Mouse (Mus musculus): ENCODE results near the gene Pafah1b2. TPM values are rescaled to one million over a fixed set of nuclear protein-coding genes. Genes with fewer than 3 reads are reported as not detected.

The Pafah1b2 gene
- polyA plus RNA-seq, 1 experiment, result 11.0 TPM

GRCm38 (mm10) chr9:45952890-45953289, 59.6 kb downstream of the Pafah1b2 start:
- TF ChIP-seq GATA1 (IDR thresholded peaks at IDR 0.05; ENCODE audit: low read length), result no peak
- no peak for TF ChIP-seq TAL1 (IDR thresholded peaks at IDR 0.05; ENCODE audit: low read length)
- Histone ChIP-seq H3K36me3 (ENCODE audit: control insufficient read depth) (peaks cover 56% of the 10 kb centered on the region), H3K4me3 (replicated peaks) (peak overlapping the region; percentile 92), H3K9me3 (ENCODE audit: control insufficient read depth, low read length) (no peaks in the 10 kb centered on the region), H3K27me3 (ENCODE audit: control insufficient read depth) (no peaks in the 10 kb centered on the region), H3K4me1 (ENCODE audit: control insufficient read depth) (peaks cover 39% of the 10 kb centered on the region)

- H3K4me1 ChIP-seq (ENCODE audit: control insufficient read depth), result peaks cover 40% of the 10 kb centered on the region
- H3K36me3 ChIP-seq (ENCODE audit: control insufficient read depth), result peaks cover 62% of the 10 kb centered on the region
- no peak overlapping the region for H3K4me3 ChIP-seq (replicated peaks)
- no peaks in the 10 kb centered on the region for H3K9me3 ChIP-seq (ENCODE audit: control insufficient read depth, low read length)
- H3K27me3 ChIP-seq (ENCODE audit: control insufficient read depth), result no peaks in the 10 kb centered on the region
- no peak for TF ChIP-seq TAL1 (IDR thresholded peaks at IDR 0.05; ENCODE audit: low read length)
- TF ChIP-seq GATA1 (IDR thresholded peaks at IDR 0.05; ENCODE audit: low read length), result no peak
Observed at GRCm38 (mm10) chr9:45952057-45952456, 60.4 kb downstream of the Pafah1b2 start.

- Histone ChIP-seq H3K9me3 (ENCODE audit: control insufficient read depth, low read length) (peaks cover 31% of the 10 kb centered on the region), H3K4me1 (ENCODE audit: control insufficient read depth) (peaks cover 46% of the 10 kb centered on the region), H3K36me3 (ENCODE audit: control insufficient read depth) (peaks cover 97% of the 10 kb centered on the region), H3K27me3 (ENCODE audit: control insufficient read depth) (no peaks in the 10 kb centered on the region; the same call in 1 of the 2 replicates), H3K4me3 (replicated peaks) (no peak overlapping the region)
- TF ChIP-seq TAL1 (IDR thresholded peaks at IDR 0.05; ENCODE audit: low read length) (no peak), GATA1 (IDR thresholded peaks at IDR 0.05; ENCODE audit: low read length) (no peak)
Observed at GRCm38 (mm10) chr9:45946872-45947183, 65.7 kb downstream of the Pafah1b2 start.

- Histone ChIP-seq H3K36me3 (ENCODE audit: control insufficient read depth) (peaks cover 97% of the 10 kb centered on the region), H3K4me3 (replicated peaks) (no peak overlapping the region), H3K9me3 (ENCODE audit: control insufficient read depth, low read length) (peaks cover 31% of the 10 kb centered on the region), H3K4me1 (ENCODE audit: control insufficient read depth) (peaks cover 51% of the 10 kb centered on the region), H3K27me3 (ENCODE audit: control insufficient read depth) (no peaks in the 10 kb centered on the region; the same call in 1 of the 2 replicates)
- TF ChIP-seq TAL1 (IDR thresholded peaks at IDR 0.05; ENCODE audit: low read length) (no peak), GATA1 (IDR thresholded peaks at IDR 0.05; ENCODE audit: low read length) (no peak)
Observed at GRCm38 (mm10) chr9:45946182-45946871, 66.2 kb downstream of the Pafah1b2 start.

GRCm38 (mm10) chr9:45945721-45946120, 66.8 kb downstream of the Pafah1b2 start:
- peaks cover 55% of the 10 kb centered on the region for H3K4me1 ChIP-seq (ENCODE audit: control insufficient read depth)

GRCm38 (mm10) chr9:45944506-45945400, 67.7 kb downstream of the Pafah1b2 start:
- Histone ChIP-seq H3K4me1 (ENCODE audit: control insufficient read depth) (peaks cover 53% of the 10 kb centered on the region), H3K4me3 (replicated peaks) (no peak overlapping the region), H3K9me3 (ENCODE audit: control insufficient read depth, low read length) (peaks cover 31% of the 10 kb centered on the region), H3K27me3 (ENCODE audit: control insufficient read depth) (no peaks in the 10 kb centered on the region; the same call in 1 of the 2 replicates), H3K36me3 (ENCODE audit: control insufficient read depth) (peaks cover 97% of the 10 kb centered on the region)
- no peak for TF ChIP-seq TAL1 (IDR thresholded peaks at IDR 0.05; ENCODE audit: low read length)
- TF ChIP-seq GATA1 (IDR thresholded peaks at IDR 0.05; ENCODE audit: low read length), result no peak

More at GRCm38 (mm10) chr9:45945721-45946120, 66.8 kb downstream of the Pafah1b2 start:
- TF ChIP-seq GATA1 (IDR thresholded peaks at IDR 0.05; ENCODE audit: low read length), result no peak
- no peak for TF ChIP-seq TAL1 (IDR thresholded peaks at IDR 0.05; ENCODE audit: low read length)
- Histone ChIP-seq H3K9me3 (ENCODE audit: control insufficient read depth, low read length) (peaks cover 31% of the 10 kb centered on the region), H3K4me3 (replicated peaks) (no peak overlapping the region), H3K27me3 (ENCODE audit: control insufficient read depth) (no peaks in the 10 kb centered on the region; the same call in 1 of the 2 replicates), H3K36me3 (ENCODE audit: control insufficient read depth) (peaks cover 100% of the 10 kb centered on the region)

- peaks cover 31% of the 10 kb centered on the region for H3K9me3 ChIP-seq (ENCODE audit: control insufficient read depth, low read length)
- peaks cover 53% of the 10 kb centered on the region for H3K4me1 ChIP-seq (ENCODE audit: control insufficient read depth)
- peaks cover 97% of the 10 kb centered on the region for H3K36me3 ChIP-seq (ENCODE audit: control insufficient read depth)
- TF ChIP-seq GATA1 (IDR thresholded peaks at IDR 0.05; ENCODE audit: low read length) (no peak), TAL1 (IDR thresholded peaks at IDR 0.05; ENCODE audit: low read length) (no peak)
- H3K27me3 ChIP-seq (ENCODE audit: control insufficient read depth), result no peaks in the 10 kb centered on the region; the same call in 1 of the 2 replicates
- no peak overlapping the region for H3K4me3 ChIP-seq (replicated peaks)
Observed at GRCm38 (mm10) chr9:45943628-45944505, 68.6 kb downstream of the Pafah1b2 start.

GRCm38 (mm10) chr9:45942916-45943315, 69.6 kb downstream of the Pafah1b2 start:
- H3K4me3 ChIP-seq (replicated peaks), result no peak overlapping the region
- peaks cover 31% of the 10 kb centered on the region for H3K9me3 ChIP-seq (ENCODE audit: control insufficient read depth, low read length)
- H3K4me1 ChIP-seq (ENCODE audit: control insufficient read depth), result peaks cover 53% of the 10 kb centered on the region
- no peak for TF ChIP-seq TAL1 (IDR thresholded peaks at IDR 0.05; ENCODE audit: low read length)
- TF ChIP-seq GATA1 (IDR thresholded peaks at IDR 0.05; ENCODE audit: low read length), result no peak
- H3K27me3 ChIP-seq (ENCODE audit: control insufficient read depth), result no peaks in the 10 kb centered on the region; the same call in 1 of the 2 replicates
- peaks cover 97% of the 10 kb centered on the region for H3K36me3 ChIP-seq (ENCODE audit: control insufficient read depth)

All from erythroblast, embryonic 14.5 days (primary cell).